ENCODE assay signal across 9 mouse cellular contexts in the genomic region with DNA sequence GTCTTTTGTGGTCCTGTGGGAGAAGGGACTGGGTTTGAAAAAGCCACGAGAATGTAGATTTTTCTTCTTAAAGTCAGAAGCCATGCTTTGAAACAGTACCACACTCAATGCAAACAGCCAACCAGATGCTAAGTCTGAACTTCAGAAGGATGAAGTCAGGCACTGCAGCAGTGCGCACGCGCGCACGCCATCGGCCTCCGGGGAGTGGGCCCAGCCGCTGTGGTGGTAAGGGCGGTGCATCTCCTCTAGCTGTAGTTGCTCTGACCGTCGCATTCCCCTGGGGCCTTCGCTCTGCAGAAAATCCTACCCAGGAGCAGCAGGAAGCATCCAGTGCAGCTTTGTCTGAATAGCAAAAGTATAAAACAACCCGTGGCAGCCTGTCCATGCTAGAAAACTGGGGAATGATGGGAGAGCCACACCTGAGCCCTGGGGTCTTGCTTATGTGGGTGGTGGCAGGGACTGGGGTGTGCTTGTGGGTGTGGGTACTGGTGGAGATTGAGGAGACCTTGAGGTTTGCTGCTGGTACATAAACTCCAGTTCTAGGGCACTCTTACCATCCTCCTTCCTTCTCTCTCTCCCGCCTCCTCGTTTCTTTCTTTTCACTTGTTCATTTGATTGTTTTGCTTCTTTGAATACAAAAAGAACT. TPM values are rescaled to one million over a fixed set of nuclear protein-coding genes. Genes with fewer than 3 reads are reported as not detected.
DNase-seq lines count a peak whose midpoint lies in the region; ATAC-seq and TF ChIP-seq lines count a peak whose summit lies in the region.
"Had no signal": no experiment of that assay in that cellular context is flagged by ENCODE, and none has a peak within 500 bp of the region (broad histone marks: within the 10 kb centered on the region; RNA-seq: fewer than 3 reads in every experiment).

No protein-coding gene starts in this region.

- DNase-seq in liver: peak; percentile 10
- DNase-seq in liver, postnatal 0 days: no peak
- DNase-seq in right cerebral cortex, postnatal 4 days: peak; percentile 64
- no peak for DNase-seq in spleen, postnatal 36 days (ENCODE audit: low spot score in 2 of 2)
- no peak for DNase-seq in heart, postnatal 4 days
- DNase-seq in urinary bladder, postnatal 10 days (ENCODE audit: low spot score): no peak
- DNase-seq: liver, embryonic 13.5 days had no signal

- no peak overlapping the region for H3K4me3 ChIP-seq in liver, postnatal 0 days (ENCODE audit: low read depth, low read length)
- peak overlapping the region; percentile 28 for H3K4me3 ChIP-seq in embryonic facial prominence, embryonic 15.5 days (replicated peaks)
- peak overlapping the region; percentile 19; the same call in 1 of the 2 replicates for H3K4me3 ChIP-seq in limb, embryonic 12.5 days (replicated peaks)
- H3K4me3 ChIP-seq: liver, embryonic 13.5 days had no signal

- no peak for TF ChIP-seq EP300 in liver, postnatal 0 days (IDR thresholded peaks at IDR 0.05; ENCODE audit: low read depth)

- ATAC-seq in liver, postnatal 0 days: no peak
- peak; percentile 65 for ATAC-seq in embryonic facial prominence, embryonic 15.5 days (ENCODE audit: insufficient number of reproducible peaks, low FRiP score, low TSS enrichment, low read depth)
- ATAC-seq in limb, embryonic 12.5 days (ENCODE audit: insufficient number of reproducible peaks, insufficient read depth, low FRiP score, low TSS enrichment, low read depth): no peak

- no peak for TF ChIP-seq CTCF in liver, postnatal 0 days (IDR thresholded peaks at IDR 0.05; ENCODE audit: low read depth)

- no peak overlapping the region for H3K27ac ChIP-seq in liver, postnatal 0 days (ENCODE audit: low read depth)
- peak overlapping the region; percentile 30; the same call in 1 of the 2 replicates for H3K27ac ChIP-seq in embryonic facial prominence, embryonic 15.5 days (replicated peaks)
- peak overlapping the region; percentile 41; the same call in 1 of the 2 replicates for H3K27ac ChIP-seq in limb, embryonic 12.5 days
- H3K27ac ChIP-seq: liver, embryonic 13.5 days had no signal

- no peaks in the 10 kb centered on the region for H3K4me1 ChIP-seq in liver, postnatal 0 days (ENCODE audit: insufficient read depth)
- 0 out of 2 replicates have a peak, but pooled peaks cover 9% of the 10 kb centered on the region for H3K4me1 ChIP-seq in embryonic facial prominence, embryonic 15.5 days
- H3K4me1 ChIP-seq in limb, embryonic 12.5 days (replicated peaks): peaks cover 6% of the 10 kb centered on the region; the same call in 1 of the 2 replicates
- H3K4me1 ChIP-seq: liver, embryonic 13.5 days had no signal

- WGBS in liver, postnatal 0 days (ENCODE audit: insufficient replicate concordance): 41% methylated on average over 16 of the region's 16 CpGs
- WGBS in embryonic facial prominence, embryonic 15.5 days: 16% methylated on average over 16 of the region's 16 CpGs
- WGBS in limb, embryonic 12.5 days: 34% methylated on average over 16 of the region's 16 CpGs

- H3K9me3 ChIP-seq in liver, postnatal 0 days (ENCODE audit: low read length): no peaks in the 10 kb centered on the region
- no peaks in the 10 kb centered on the region for H3K9me3 ChIP-seq in embryonic facial prominence, embryonic 15.5 days (replicated peaks)
- no peaks in the 10 kb centered on the region for H3K9me3 ChIP-seq in limb, embryonic 12.5 days
- H3K9me3 ChIP-seq: liver, embryonic 13.5 days had no signal

- no peaks in the 10 kb centered on the region for H3K27me3 ChIP-seq in liver, postnatal 0 days (ENCODE audit: insufficient read depth, low read length)
- no peaks in the 10 kb centered on the region for H3K27me3 ChIP-seq in embryonic facial prominence, embryonic 15.5 days
- H3K27me3 ChIP-seq in limb, embryonic 12.5 days: no peaks in the 10 kb centered on the region
- H3K27me3 ChIP-seq: liver, embryonic 13.5 days had no signal

- no peak overlapping the region for H3K9ac ChIP-seq in liver, postnatal 0 days (replicated peaks)
- no peak overlapping the region for H3K9ac ChIP-seq in embryonic facial prominence, embryonic 15.5 days
- H3K9ac ChIP-seq in limb, embryonic 12.5 days (replicated peaks): 0 out of 2 replicates have a peak overlapping the region, but pooled peaks have one; percentile 34
- H3K9ac ChIP-seq: liver, embryonic 13.5 days had no signal

- H3K4me2 ChIP-seq in liver, postnatal 0 days (ENCODE audit: low read depth, low read length): no peak overlapping the region
- peak overlapping the region; percentile 42 for H3K4me2 ChIP-seq in embryonic facial prominence, embryonic 15.5 days (replicated peaks)
- H3K4me2 ChIP-seq in limb, embryonic 12.5 days: peak overlapping the region; percentile 44
- H3K4me2 ChIP-seq: liver, embryonic 13.5 days had no signal

- H3K36me3 ChIP-seq in liver, postnatal 0 days (replicated peaks; ENCODE audit: insufficient read depth, low read length): no peaks in the 10 kb centered on the region
- H3K36me3 ChIP-seq in embryonic facial prominence, embryonic 15.5 days: no peaks in the 10 kb centered on the region
- no peaks in the 10 kb centered on the region for H3K36me3 ChIP-seq in limb, embryonic 12.5 days
- H3K36me3 ChIP-seq: liver, embryonic 13.5 days had no signal

RNA-seq across cellular contexts. Expression of a gene that starts 56.6 kb away (rescaled TPM):
- not detected in 2 replicates for polyA plus RNA-seq in liver, postnatal 0 days (2015; fragmentation: Nextera tagmentation; extraction: Ambion mirVana)
- 0.74 and 1.4 TPM in 2 replicates for polyA plus RNA-seq in embryonic facial prominence, embryonic 15.5 days (2015; fragmentation: Nextera tagmentation; extraction: Ambion mirVana)
- 2.3 and 2.7 TPM in 2 replicates for polyA plus RNA-seq in limb, embryonic 12.5 days (2016; fragmentation: Nextera tagmentation; extraction: Ambion mirVana)
- total RNA-seq in heart, postnatal 4 days (2021): 1 to 10 TPM; 2.6 to 2.7 TPM

Comparison
In these comparisons a context has a peak if more than half of its experiments do, and no peak if none do; other contexts are left out.
1. DNase-seq: peak in liver (single experiment) and right cerebral cortex, postnatal 4 days (single experiment); none in liver, postnatal 0 days (single experiment), spleen, postnatal 36 days (0 of 2), heart, postnatal 4 days (single experiment) and urinary bladder, postnatal 10 days (single experiment).